Mouse (Mus musculus) CD4-positive naive resting alpha-beta T cell, adult 76 days (primary cell): ENCODE measurements around the gene 6430531B16Rik. TPM values are rescaled to one million over a fixed set of nuclear protein-coding genes. Genes with fewer than 3 reads are reported as not detected.

ENCODE experiments used
- total RNA-seq: library from RNA; stranded (reverse); gene quantifications from one replicate; pipeline ENCODE4 v1.2.4, GENCODE M21; 2023

6430531B16Rik gene
- total RNA-seq: not detected

DNA sequence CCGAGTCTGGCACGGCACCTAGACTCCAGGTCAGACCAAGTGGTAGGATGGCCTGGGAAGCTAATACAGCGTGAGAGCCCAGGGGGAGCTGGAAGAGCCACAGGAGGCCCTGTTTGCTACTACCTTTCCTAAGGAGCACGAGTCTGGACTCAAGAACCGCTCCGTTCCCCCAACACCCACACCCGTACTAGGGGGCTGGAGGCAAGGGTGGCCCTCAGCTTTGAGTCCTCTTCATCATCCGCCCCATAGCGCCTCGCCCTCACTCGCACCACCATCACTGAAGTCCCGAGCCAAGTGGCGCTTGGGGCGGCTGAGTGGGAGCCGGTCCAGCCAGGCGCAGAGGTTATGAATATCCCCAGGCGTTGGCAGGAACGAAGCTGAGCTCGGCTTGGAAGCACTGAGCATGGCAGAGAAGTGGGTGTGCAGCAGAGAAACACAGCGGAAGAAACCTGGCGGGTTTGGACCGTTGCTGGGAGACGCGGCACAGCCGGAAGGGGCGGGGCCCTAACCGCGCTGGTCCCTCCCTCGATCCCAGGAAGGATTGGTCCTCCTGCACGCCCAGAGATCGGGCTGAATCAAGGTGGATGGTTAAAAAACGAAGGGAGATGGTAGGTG is at the start of gene 6430531B16Rik:
Gene 6430531B16Rik, minus strand, starts transcription at position 478 of the 615 bp plus-strand sequence.

DNA sequence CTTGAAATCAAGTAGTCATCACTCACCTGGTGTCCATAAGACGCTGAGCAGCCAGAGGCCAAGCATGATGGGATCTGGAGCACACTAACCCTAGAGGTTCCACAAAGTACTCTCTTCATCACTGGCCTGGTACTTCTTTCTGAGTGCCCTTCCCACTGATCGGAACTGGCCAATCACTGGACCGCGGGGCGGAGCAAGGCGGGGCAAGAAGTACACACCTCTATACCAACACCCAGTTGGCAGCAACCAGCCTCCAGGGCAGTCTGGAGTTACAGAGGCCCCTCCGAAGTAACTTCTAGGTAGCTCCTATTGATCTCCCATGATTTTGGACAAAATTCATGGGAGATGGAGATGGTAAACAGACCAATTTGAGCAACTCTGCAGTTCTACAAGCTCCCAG is 13.9 kb upstream of the 6430531B16Rik start, which contains the start of gene Adam8:
Gene Adam8, minus strand, starts transcription at position 157 of the 400 bp plus-strand sequence.

DNA sequence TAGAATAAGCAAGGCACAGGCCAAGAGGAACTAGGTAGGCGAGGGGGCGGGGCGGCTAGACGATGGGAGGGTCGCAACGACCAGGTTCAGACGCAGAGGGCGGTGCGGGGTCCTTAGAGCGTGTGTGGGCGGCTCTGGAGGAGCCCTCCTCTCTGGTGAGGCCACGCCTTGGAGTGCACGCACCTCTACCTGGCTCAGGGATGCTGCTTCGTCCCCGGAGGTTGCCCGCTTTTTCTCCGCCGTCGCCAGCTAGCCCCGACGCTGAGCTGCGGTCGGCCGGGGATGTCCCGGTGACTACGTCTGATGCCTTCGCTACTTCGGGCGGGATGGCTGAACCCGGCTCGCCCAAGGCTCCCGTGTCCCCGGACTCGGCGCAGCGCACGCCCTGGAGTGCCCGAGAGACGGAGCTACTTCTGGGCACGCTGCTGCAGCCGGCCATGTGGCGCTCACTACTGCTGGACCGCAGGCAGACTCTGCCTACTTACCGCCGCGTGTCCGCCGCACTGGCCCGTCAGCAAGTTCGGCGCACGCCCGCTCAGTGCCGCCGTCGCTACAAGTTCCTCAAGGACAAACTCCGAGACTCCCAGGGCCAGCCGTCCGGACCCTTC is 34.8 kb downstream of the 6430531B16Rik start, which contains the start of gene Utf1:
Gene Utf1, plus strand, starts transcription at position 116 of the 608 bp plus-strand sequence.

Other genes starting within 250 kb of the 6430531B16Rik start
- not detected for gene Adgra1, start 144.6 kb downstream of the 6430531B16Rik start, total RNA-seq
- not detected for gene Kndc1, start 84.1 kb downstream of the 6430531B16Rik start, total RNA-seq
- not detected for gene Utf1, start 35.0 kb downstream of the 6430531B16Rik start, total RNA-seq
- gene Adam8, start 13.8 kb upstream of the 6430531B16Rik start, total RNA-seq: 3.3 TPM
- gene Zfp511, start 57.6 kb upstream of the 6430531B16Rik start, total RNA-seq: 36.5 TPM
- 24.5 TPM for gene Tubgcp2, start 57.9 kb upstream of the 6430531B16Rik start, total RNA-seq
- gene Msx3, start 70.3 kb upstream of the 6430531B16Rik start, total RNA-seq: not detected
- not detected for gene Caly, start 103.8 kb upstream of the 6430531B16Rik start, total RNA-seq
- gene Prap1, start 114.6 kb upstream of the 6430531B16Rik start, total RNA-seq: not detected
- 8.1 TPM for gene Fuom, start 123.7 kb upstream of the 6430531B16Rik start, total RNA-seq
- gene Paox, start 137.0 kb upstream of the 6430531B16Rik start, total RNA-seq: 6.0 TPM
- 32.8 TPM for gene Echs1, start 137.7 kb upstream of the 6430531B16Rik start, total RNA-seq
- 11.8 TPM for gene Mtg1, start 158.8 kb upstream of the 6430531B16Rik start, total RNA-seq
- not detected for gene Sprn, start 176.1 kb upstream of the 6430531B16Rik start, total RNA-seq
- not detected for gene Olfr522, start 186.0 kb upstream of the 6430531B16Rik start, total RNA-seq
- not detected for gene Olfr523, start 194.5 kb upstream of the 6430531B16Rik start, total RNA-seq
- not detected for gene Olfr524, start 227.2 kb upstream of the 6430531B16Rik start, total RNA-seq
- gene Cd163l1, start 239.5 kb upstream of the 6430531B16Rik start, total RNA-seq: not detected